Mouse (Mus musculus): Measurements from ENCODE around the gene Tmem131l.

The Tmem131l gene

DNA sequence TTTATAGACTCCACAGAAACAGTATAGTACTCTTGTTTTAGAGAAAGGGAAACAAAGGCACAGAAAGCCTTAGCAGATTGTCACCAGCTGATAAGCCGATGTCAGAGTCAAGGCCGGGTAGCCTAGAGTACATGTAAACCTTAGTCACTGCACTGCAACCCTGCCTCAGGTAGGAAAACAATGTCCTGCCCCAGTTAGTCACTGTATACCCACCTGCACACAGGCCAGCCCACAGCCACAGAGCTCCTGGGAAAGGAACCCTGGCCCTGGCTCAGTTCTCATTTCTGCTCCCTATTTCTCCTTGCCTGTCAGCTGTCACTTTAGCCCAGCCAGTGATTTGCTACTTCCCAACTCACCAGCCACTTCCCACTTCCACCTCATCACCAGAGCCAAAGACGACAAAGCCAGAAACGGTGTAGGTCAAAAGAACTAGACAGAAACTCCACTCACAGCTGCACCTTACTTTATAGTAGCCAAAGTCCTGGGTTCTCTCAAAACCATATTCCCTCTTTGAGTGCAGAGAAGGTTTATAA, 24.4 kb downstream of the Tmem131l start:
- no peak for DNase-seq (ENCODE audit: low read depth, low spot score)

DNA sequence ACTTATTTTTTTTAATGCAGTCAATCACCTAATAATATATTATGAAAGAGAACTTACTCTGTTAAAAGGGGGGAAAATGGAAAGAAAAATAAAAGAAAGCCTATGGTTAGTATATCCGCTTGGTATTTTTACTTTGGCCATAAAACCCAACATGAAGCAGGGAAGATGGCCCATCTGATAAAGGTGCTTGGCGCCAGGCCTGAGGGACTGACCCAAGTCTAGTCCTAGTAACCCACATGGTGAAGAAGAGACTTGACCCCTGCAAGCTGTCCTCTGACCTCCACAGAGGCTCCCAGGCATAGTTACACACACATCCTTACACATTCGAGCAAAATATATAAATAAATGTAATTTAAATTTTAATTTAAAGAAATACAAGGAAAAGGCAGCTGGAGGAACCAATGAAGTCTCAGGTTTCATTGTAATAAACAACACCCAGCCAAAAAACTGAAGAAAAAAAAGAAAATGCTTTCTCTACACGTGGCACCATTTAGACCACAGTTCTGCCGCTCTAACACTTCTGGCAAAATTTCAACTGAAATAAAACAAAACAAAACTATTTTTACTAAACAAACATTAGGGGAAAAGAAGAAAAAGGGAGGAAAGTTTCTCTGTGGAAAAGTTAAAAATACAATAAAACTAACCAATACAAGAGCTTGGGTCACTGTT, 28.8 kb downstream of the Tmem131l start:
- DNase-seq (ENCODE audit: low read depth, low spot score): no peak

DNA sequence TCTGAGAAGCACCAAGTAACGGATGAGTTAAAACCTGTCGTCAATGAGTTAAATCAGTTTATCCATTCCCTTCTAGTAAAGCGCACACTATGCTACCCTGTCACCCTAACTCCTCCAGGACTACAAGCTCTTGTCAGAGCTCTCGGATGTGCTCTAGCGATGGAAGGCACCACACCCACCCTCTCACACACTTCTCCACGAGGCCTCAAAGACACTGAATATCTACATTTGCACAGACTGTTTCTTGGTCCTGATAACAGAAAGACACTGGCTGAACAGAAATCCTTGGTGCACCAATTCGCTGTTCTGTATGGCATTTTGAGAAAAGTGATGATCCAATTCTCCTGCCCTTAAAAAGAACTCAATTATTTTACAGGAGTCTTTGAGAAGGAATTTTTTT, 34.0 kb downstream of the Tmem131l start:
- no peak for DNase-seq (ENCODE audit: low read depth, low spot score)

DNA sequence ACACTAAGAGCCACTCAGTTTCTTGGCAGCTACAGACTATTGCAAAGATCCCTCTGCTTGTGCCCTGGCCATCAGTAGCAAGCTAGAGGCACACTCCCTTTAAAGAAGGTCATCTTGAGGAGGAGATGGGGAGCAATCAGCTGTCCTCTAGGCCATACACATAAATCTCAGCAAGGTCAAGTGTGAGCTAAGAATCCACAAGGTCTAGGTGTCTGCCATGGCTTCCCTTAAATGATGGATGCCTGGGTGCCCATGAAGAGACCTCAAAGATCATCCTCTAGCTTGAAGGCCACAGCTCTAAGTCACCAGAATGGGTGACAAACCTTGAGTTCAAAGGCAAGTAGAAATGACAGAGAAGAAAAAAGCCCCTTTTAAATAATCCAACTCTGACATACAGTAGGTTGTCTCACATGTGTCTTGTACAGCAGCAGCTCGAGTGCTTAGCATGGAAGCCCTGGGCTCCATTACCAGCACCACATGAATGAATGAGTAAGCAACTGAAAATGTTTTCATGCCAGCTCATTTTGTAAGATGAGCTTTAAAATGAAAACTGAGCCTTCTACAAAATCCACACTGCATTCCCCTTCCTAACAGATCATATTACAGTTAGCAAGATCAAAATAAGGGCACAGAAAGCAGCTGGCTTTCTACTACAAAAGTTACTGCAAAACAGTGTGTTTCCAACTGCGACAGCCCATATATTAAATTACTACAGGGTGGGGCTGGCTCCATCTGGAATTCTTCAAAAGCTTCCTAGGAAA, 35.5 kb downstream of the Tmem131l start:
- DNase-seq (ENCODE audit: low read depth, low spot score): no peak

DNA sequence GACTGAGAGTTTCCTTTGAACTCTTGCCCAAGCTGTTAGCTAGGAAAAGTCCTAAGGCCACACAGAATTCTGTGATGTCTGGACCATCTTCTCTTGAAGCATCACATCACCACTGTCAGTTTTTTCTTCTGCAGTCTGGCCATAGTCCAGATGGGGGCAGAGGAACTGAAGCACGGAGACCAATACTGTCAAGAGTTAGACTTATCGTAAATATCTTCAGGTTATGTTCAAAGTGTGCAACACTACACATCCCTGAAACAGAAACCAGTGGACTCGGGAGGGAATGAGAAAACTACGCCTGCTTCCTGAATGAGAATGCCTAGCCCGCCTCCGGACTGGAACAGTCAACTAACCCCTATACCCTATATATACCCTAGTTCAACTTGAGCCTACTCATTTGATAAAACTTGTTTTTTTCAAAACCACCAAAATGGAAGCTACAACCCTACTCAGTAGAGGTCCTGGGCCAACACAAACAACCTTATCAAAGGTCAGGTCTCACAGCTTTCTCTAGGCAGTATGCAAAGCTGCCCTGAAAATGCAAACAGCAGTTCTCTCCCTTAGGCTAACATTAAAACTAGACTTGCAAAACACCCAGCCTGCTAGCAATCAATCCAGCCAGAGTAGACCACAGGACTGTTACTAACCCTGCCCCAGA, 37.4 kb downstream of the Tmem131l start:
- DNase-seq (ENCODE audit: low read depth, low spot score): no peak

DNA sequence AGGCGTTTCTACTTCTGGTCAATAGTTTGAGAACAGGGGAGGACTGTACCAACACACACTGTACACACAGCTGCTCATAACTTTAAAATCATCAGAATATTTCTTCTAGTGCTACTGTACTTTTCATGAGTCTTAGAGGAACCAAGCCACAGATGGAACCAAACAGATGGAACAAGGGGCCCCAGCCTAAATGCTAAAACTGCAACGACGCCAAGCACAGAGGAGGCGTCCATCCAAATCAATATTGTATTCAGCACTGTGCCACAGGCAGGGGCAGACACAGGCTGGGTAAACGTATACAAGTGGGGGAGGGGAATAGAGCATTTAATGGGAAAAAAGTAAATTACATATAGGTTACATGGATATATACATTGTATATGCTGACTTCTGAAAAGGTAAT, 42.4 kb downstream of the Tmem131l start:
- DNase-seq (ENCODE audit: low read depth, low spot score): no peak

DNA sequence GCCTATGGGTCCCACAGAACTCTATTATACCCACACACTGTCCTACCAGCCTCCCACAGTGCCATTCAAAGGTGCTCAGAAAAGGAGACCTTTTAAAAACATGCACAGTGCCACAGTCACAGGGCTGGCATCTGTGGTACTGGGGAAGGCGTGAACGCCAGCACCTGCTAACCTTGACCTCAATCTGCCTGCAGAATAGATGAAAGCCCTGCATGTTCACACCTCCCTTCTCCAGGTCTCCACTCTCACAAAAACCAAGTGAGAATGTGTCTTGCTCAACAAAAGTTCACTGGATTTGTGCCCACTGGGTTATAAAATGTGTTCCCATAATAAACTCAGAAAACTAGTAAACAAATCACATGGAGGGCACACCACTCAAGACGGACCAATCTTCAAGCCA, 42.9 kb downstream of the Tmem131l start:
- DNase-seq (ENCODE audit: low read depth, low spot score): no peak

DNA sequence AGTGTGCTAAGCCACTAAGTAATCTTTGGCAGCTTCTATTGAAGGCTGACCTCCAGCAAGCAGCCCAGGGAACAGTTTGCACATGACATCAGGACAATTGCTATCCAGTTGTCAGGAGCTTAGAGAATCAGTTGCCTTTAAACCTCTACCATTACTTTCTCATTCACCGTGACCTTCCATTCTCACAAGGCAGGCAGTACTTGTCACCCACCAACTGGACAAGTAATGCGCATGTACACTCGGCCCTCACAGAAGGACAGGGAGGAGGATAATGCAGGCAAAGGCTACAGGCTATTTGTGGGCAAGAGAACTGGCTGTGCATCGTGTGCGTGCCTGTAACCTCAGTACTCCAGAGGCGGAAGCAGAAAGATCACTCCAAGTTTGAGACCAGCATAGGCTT, 43.9 kb downstream of the Tmem131l start:
- DNase-seq (ENCODE audit: low read depth, low spot score): peak; percentile 28

DNA sequence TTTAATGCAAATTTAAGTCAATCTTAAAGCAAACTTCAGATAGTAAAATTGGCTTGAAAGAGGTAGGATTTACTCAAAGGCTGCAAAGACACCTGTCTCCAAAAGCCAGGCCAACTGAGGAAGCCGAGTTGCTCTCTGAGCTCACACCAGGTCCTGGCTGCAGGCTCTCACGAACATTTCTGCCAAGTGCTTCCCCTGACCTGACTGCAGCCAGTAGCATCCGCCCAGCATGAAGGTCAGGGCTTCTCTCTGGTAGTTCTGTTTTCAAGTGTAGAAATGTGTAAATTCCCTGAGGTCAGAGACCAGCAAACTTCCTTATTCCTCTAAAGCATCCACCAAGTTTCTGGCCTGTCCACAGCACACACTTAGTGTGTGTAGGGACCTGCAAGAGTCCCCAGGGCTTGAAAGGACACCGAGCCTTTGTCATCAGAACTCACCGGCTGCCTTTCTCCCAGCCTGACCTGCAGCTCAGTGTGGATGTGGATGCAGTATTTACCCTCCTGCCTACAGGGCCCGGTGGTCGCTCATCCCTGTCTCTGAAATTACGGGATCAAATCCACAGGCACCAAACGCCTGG, 44.6 kb downstream of the Tmem131l start:
- DNase-seq (ENCODE audit: low read depth, low spot score): peak; percentile 24

DNA sequence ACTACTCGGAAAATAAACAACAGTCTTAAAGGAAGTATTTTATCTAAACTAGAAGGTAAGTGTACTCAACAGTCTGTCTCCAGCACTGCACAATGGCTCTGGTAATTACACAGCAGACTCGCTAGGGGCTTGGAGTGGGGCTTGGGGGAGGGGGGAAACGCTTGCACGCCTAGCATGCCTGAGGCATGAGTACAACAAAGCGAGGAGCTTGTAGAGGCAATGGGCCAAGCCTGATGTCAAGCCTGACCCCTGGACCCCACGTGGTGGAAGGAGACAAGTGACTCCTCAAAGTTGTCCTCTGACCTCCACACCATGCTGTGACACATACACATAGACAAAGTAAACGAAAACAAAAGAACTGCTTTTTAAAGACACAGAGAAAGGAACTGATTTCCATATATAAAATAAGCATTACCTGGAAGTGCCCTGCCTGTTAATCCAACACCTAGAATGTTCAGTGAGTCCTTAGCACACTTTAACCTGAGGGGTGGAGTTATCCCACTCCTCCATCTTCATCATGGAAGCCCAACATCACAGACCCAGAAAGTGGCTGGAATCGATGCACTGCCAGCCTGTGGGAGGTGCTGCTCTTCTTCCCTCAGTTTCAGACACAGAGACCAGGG, 45.6 kb downstream of the Tmem131l start:
- no peak for DNase-seq (ENCODE audit: low read depth, low spot score)

DNA sequence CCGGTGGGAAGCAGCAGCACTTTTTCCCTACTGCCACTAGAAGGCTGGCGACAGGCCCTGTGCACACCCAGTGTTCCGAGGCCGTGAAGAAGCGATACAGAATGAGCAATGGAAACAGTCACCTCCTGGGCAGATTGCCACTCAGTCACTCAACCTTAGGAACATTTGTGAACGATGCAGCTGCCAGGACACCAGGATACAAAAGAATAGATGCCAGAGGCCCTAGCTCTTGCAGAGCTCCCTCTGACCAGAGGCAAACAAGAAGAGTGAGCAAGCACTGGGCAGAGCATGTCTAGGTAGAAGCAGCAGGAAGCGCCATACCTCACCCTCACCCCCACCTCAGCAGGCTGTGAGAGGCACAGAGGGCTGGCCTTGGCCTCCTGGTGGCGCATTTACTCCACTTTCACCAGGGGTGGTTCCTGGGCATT, 46.9 kb downstream of the Tmem131l start:
- DNase-seq (ENCODE audit: low read depth, low spot score): peak; percentile 56

DNA sequence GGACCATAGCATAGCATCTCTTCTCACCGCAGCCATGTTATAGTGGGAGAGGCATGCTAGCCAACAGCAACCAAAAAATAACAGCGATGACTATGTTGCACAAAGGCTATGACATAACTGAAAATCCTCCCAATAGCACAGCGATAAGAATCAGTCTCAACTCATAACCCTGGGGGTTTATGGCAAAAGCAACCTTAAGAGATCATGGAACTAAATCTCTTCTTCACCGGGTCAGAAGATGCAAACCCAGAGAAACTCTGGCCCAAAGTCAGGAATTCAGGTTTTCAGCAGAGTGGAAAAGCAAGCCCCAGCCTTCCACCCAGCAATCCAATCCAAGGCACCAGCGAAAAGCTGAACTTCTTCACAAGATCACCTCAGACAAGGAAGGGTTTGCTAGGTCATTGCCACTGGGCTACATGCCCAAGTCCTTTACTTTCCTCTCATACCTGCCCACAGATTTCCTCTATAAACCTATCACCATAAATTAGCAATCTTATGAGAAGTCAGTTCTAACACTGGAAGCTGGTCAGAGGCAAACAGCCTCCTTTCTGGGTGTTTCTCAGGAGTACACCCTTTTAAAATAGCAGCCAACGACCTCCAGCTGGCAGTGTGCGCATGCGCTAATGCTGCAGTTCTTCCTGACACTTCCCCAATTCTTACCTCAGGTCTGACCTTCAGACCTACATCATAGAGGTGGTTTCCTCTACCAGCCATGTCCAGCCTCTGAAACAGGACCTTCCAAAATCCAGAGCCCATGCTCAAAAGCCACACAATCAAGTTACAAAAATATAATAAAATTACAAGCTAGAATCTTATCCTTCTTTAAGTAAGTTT, 48.1 kb downstream of the Tmem131l start:
- DNase-seq (ENCODE audit: low read depth, low spot score): no peak

DNA sequence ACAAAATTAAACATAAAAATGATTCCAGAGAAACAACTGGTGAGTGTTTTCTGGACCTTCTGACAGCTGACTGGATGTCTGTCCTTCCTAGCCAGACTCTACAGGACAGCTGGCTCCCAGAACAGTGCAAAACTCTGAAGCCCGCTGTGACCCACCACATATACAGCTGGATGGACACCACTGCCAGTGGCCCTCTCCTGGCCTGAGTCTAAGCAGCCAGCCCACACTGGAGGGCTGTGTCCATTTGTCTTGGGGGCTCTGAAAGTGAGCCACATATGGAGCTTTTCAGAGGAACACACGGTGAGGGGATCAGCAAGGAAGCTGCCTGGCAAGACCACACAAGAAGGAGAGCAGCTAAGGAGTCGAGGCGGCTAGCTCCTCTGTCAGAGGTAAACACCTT, 51.8 kb downstream of the Tmem131l start:
- DNase-seq (ENCODE audit: low read depth, low spot score): no peak

DNA sequence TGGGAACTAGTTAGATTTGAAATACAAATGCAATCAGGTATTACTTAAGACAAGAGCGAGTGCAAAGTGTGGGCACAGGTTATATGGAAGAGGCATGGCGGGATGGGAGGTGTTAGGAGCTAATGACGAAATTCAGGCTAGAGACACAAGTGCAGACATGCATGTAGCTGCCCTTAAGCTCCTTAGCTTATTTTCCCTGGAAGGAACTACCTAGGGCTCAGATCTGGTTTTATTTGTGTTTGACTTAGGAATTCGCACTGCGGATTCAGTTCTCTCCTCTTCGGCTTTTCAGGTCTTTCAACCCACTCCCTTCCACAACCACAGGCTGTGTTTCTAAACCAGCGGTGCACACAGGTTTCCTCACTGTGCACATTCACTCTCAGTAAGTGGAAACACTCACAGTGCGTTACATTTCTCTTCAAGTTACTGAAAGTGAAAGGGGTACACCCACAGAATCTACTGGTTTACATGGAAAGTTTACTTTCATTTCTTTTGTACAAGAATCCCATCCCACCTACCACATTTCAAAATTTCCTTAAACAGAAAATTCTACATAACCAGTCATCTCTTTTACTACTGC, 52.4 kb downstream of the Tmem131l start:
- no peak for DNase-seq (ENCODE audit: low read depth, low spot score)

DNA sequence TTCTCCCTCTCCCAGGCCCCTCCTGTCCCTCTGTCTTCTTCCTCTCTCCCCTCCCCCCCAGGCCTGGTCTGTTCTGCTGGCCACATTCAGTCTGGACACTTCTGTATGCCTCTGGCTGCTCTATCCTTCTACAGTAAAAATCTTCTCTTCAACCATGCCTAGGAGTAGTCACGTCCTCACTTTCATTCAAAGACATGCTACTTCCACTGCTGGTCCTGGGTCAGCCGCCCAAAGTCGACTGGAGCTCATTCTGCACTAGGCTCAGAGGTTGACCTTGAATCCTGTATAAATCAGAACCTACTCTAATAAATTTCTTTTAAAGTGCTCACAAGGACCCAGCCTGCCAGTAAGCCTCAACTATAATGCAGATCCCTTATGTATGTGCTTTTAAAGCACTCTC, 53.2 kb downstream of the Tmem131l start:
- DNase-seq (ENCODE audit: low read depth, low spot score): no peak

DNA sequence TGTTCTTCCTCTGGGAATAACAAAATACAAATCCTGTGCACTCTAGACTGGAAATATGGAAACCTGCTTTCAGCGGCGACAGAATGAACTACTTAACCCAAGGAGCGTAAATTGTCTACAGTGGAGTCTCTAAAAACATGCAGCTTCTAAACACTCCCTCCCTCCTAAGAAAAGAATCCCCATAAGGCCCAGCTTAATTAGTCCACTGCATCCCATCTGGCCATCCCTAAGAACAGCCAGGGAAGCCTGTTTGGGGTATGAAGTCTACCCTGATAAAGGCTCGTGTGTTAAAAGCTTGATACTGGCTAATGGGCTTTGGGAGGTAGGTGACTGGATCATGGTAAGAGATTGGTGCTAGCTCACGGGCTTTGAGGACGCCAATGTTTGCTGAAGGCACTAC, 54.5 kb downstream of the Tmem131l start:
- DNase-seq (ENCODE audit: low read depth, low spot score): no peak

DNA sequence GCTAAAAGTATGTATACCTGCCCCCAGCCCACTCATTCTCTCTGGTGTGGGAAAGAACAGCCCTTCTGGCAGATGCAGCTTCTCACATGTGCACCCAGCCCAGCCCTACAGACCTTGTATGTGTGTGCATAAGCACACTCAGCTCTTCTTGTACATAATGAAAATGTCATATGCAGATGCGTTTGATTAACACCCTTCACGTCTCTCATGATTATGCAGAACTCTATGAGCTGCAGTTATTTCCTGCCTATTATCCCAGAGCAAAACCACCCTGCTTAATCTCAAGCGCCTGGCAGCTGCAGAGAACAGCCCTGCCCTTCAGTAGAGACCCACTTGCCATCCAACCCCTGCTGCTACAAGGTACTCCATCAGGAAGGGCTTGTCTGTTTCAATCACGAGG, 55.6 kb downstream of the Tmem131l start:
- DNase-seq (ENCODE audit: low read depth, low spot score): no peak

DNA sequence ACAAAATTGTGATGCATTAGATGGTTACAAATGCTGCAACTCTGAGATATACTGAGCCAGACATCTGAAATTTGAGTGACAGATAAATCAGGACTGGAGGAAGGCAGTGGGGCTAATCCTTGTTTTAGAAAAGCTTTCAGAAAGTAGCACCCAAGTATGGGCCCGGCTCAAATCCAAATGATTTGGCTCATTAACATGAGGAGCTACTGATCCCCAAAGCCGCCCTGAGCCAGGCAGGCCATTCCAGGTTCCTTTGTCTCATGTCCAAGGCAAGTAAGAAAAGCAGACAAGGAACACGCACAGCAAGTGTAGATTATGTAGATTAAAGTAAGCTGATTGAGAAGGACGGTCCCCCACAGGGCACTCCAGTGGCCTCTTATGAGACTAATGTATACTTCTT, 57.2 kb downstream of the Tmem131l start:
- no peak for DNase-seq (ENCODE audit: low read depth, low spot score)

DNA sequence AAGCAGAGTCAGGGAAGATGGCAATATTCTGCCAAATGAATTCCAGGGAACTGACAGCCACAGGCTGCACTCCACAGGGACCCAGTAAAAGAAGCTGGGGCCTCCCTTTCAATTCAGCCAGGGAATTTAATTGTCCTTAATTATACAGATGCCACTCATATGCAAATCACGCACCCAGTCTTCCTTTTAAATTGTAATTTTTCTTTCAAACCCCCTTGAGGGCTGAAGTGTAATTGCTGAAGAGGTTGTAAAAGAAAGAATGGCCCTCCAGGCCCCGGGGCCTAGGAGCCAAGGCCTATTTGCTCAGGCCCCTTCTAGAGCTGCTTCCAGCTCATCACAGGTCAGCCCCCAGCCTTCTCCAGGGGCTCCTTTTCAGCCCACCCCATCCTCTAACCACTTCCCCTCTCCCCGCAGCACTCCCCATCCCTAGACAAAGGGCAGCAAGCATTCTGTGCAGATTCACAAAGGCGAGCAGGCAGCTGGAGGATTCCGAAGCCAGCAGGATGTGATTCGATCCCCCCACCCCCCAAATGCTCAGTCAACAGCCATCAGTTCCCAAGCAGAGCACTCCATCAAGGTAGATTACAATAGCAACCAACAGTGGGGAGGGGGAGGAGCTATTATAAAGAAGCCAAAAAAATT, 59.6 kb downstream of the Tmem131l start:
- DNase-seq (ENCODE audit: low read depth, low spot score): no peak

All from skeletal muscle tissue, adult 2 months (tissue).